Mouse (Mus musculus) cerebellum, adult 11 months (tissue): ENCODE results near the gene Lrba.

Source experiments
- DNase-seq: peaks from one replicate; pipeline ENCODE4 v3.0.0; 2022

Lrba gene

DNA sequence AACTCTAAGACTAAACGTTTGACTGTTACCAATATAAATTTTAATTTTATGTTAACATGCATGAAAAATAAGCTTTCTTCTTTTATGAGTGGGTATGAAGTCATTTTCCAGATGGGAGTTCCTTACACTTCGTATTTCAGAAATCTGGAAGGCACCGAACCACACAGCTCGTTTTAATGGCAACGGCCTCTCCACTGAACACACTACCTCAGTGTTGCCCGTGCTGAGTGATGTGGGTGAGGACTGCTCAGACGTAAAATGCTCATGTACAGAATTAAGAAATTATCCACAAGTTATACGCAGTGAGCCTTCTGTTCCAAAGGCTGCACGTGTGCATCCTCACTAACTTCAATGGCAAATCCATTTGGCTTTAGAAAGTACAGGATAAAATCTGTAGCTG, 582.4 kb downstream of the Lrba start:
- DNase-seq: no peak

DNA sequence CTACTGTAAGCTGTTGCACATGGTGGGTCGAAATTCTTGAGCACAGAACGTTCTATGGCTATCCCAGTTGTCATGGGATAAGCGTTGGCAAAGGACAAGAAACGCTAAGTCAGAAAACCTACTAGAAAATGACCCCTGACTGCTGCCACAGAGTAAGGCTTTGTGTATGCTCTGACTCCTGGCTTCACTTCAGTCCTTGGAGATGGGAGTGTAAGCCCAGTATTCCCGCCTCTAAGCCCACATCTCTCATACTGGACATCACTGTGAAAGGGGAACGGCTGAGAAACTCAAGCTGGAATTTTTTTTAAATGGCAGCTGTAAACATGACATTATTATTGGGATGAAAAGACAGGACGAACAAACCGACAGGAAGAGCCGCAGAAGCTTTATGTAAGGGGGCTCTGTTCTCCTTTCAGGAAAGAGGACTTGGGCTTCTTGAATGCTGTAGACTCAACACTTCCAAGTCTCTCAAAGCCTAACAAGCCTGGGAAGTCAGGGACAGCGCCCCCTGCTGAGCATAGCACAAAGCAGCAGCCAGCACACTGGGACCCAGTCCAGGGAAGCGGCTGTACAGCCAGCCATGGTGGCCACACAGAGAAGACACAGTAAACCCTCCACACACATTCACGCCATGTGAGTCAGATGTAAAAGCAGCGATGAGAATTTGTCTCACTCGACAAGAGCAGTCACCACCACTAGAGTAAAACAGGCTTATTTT, 583.4 kb downstream of the Lrba start:
- DNase-seq: peak; percentile 56

- no peak for DNase-seq
Observed at GRCm38 (mm10) chr3:86809199-86809598, 584.7 kb downstream of the Lrba start.

DNA sequence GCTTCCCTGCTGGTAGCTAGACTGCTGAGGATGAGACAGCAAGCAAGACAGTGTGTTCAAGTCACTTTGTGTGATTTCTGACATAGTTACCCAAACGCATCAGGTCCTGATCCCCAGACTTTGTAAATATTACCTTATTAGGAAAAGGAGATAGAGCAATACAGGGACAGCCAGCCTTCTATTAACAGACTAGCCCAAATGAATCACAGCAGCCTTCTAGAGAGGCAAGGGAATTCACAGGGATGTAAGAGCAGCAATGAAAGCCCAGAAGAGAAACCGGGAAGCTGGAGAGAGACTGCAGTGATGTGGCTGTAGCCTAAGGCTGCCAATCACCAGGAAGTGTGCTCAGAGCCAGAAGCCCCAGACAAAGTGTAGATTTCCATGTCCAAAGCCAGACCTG, 585.2 kb downstream of the Lrba start:
- DNase-seq: no peak

DNA sequence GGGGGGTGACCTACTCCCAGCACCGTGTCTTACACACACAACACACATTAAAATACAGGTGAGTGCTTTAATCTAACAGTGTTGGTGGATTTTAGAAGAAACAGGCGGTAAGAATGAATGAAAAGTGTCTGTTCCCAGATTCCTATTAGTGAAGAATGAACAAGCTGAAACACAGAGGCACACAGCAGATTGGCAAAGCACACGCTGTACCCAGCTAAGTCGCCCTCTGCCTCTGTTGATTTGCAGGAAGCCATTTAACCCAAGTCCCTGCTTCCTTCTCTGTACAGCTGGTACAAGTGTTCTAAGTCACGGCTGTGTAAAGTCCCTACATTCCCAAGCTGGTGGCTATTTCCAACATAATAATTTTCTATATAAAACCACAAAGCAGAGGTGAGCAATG, 586.4 kb downstream of the Lrba start:
- no peak for DNase-seq

DNA sequence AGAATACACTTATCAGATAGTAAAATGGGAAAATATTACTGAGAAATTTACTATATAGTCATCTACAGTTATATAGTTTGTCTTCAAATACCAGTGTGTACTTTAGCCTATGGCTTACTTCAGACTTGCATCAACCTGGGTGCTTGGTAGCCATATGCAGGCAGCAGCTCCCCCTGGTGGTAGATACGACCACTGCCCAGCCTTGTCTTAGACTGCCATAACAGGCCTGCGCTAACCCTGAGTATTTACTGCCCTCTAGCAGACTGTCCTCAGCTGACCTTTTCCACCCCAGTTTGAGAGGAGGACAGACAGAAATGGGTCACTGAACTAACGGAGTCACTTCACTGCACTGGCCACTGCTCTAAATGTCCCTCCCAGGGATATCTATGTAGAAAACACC, 588.2 kb downstream of the Lrba start:
- peak; percentile 72 for DNase-seq

- DNase-seq: peak; percentile 70
Observed at GRCm38 (mm10) chr3:86818001-86818585, 593.6 kb downstream of the Lrba start.

DNA sequence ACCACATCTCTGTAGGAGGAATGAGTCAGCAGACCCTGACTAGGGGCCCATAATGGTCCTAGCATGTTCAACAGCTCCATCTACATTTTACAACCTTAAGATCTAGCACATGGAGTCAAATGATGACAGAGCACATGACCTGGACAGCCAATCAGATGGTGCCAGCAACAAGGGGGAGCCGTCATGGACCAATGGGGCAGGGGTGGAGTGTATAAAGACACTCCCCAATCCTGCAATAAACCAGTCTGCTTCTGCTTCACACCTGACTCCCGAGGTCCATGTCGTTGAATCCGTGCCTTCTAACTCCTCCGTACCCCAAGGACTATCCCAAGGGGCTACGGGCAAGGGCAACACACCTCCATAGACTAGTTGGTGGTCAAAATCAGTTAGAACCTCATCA, 594.9 kb downstream of the Lrba start:
- DNase-seq: no peak

- DNase-seq: no peak
Observed at GRCm38 (mm10) chr3:86820344-86820743, 595.9 kb downstream of the Lrba start.

DNA sequence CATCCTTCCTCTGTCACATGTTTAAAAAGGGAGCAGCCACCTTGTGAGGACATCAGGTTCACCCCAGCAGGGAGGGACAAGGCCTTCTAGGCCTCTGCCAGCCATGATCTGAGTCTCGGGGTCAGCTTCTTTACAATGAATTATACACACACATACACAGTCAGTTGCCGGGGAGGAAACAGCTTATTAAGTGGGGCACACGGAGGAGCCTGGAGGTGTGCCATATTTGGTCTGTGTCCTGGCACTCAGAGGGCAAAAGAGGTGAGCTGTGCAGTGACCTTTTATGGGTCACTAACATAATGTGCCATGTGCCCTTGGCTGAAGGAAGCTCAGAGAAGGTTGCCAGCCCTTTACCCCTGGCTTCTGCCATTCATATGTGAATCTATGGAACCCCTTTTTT, 596.9 kb downstream of the Lrba start:
- no peak for DNase-seq

DNA sequence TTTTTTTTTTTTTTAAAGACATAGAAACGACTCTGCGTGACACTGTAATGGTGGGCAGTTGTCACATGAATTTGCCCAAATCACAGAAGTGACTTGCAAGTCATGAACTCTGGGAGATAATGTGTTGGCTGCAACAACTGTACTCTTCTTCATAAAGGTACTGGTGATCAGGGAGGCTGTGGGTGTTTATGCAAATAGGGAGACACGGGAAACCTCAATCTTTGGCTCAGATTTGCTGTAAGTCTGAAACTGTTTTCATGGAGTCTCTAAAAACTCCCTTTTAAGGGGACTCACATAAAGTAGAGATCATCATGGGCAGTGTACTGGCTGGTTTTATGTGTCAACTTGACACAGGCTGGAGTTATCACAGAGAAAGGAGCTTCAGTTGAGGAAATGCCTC, 603.0 kb downstream of the Lrba start:
- no peak for DNase-seq

DNA sequence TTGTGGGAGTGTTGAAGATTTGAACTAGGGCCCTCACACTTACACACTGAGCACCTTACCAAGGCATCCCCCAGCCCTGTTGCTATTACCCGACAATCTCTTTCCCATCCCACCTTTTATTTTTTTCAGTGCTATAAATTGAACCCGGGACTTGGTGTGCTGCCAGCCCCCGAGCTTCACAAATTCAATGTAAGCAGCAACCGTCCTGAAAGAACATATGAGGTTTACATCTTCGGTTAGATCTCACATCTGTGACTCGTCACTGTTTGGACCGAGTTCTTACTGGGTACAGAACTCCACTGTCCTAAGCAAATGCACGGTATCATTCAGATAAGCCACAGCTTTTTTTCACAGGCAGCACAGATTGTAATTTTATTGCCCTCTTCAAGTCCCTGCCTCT, 607.6 kb downstream of the Lrba start:
- no peak for DNase-seq
